Mouse (Mus musculus): ENCODE measurements around the gene Usp19.

- TF ChIP-seq CTCF (IDR thresholded peaks at IDR 0.05; ENCODE audit: borderline replicate concordance, control insufficient read depth, extremely low read depth, insufficient read depth, low read length, poor library complexity), result no peak
- no peak for TF ChIP-seq POLR2A (IDR thresholded peaks at IDR 0.05; ENCODE audit: control insufficient read depth, extremely low read depth, insufficient read depth, low read length, poor library complexity)
Observed at GRCm38 (mm10) chr9:108451519-108452160, 38.8 kb upstream of the Usp19 start.

Measured in thymus, adult 2 months (tissue).